ENCODE assay signal across 7 mouse cellular contexts in genomic region chr17:21963302-21963701, GRCm38 (mm10). TPM values are rescaled to one million over a fixed set of nuclear protein-coding genes. Genes with fewer than 3 reads are reported as not detected.
DNase-seq lines count a peak whose midpoint lies in the region; ATAC-seq and TF ChIP-seq lines count a peak whose summit lies in the region.

No protein-coding gene starts in this region.

- H3K9me3 ChIP-seq in megakaryocyte, embryonic 14.5 days, result no peaks in the 10 kb centered on the region
- no peaks in the 10 kb centered on the region; the same call in 1 of the 2 replicates for H3K9me3 ChIP-seq in embryonic facial prominence, embryonic 13.5 days
- no peaks in the 10 kb centered on the region for H3K9me3 ChIP-seq in limb, embryonic 14.5 days (ENCODE audit: control insufficient read depth, low read length)
- no peaks in the 10 kb centered on the region for H3K9me3 ChIP-seq in stomach, embryonic 16.5 days (replicated peaks; ENCODE audit: control insufficient read depth, low read length)

- H3K4me2 ChIP-seq in embryonic facial prominence, embryonic 13.5 days, result peak overlapping the region; percentile 61
- H3K4me2 ChIP-seq in limb, embryonic 14.5 days (replicated peaks; ENCODE audit: low read depth, low read length, severe bottlenecking), result peak overlapping the region; percentile 51
- peak overlapping the region; percentile 72 for H3K4me2 ChIP-seq in stomach, embryonic 16.5 days (ENCODE audit: low read depth, low read length)

- no peak for TF ChIP-seq POLR2A in limb, embryonic 14.5 days (IDR thresholded peaks at IDR 0.05; ENCODE audit: borderline replicate concordance, extremely low read depth, insufficient read depth, insufficient read length)

- H3K4me1 ChIP-seq in megakaryocyte, embryonic 14.5 days, result peaks cover 14% of the 10 kb centered on the region
- H3K4me1 ChIP-seq in embryonic facial prominence, embryonic 13.5 days, result peaks cover 16% of the 10 kb centered on the region
- peaks cover 5% of the 10 kb centered on the region; the same call in 1 of the 2 replicates for H3K4me1 ChIP-seq in limb, embryonic 14.5 days (ENCODE audit: control insufficient read depth, insufficient read depth, low read length)
- peaks cover 9% of the 10 kb centered on the region for H3K4me1 ChIP-seq in stomach, embryonic 16.5 days (ENCODE audit: control insufficient read depth, insufficient read depth, low read length)

- no peak for ATAC-seq in megakaryocyte, adult 5-6 weeks (ENCODE audit: poor library complexity, severe bottlenecking)
- no peak for ATAC-seq in embryonic facial prominence, embryonic 13.5 days (ENCODE audit: insufficient number of reproducible peaks, insufficient read depth, low FRiP score, low TSS enrichment, low read depth)
- no peak for ATAC-seq in limb, embryonic 14.5 days (ENCODE audit: low FRiP score, low read depth)
- no peak for ATAC-seq in stomach, embryonic 16.5 days (ENCODE audit: insufficient read depth, low FRiP score)

- no peak overlapping the region for H3K27ac ChIP-seq in embryonic facial prominence, embryonic 13.5 days
- no peak overlapping the region for H3K27ac ChIP-seq in limb, embryonic 14.5 days (replicated peaks; ENCODE audit: low read depth, low read length)
- H3K27ac ChIP-seq in stomach, embryonic 16.5 days (ENCODE audit: low read length), result no peak overlapping the region

- H3K27me3 ChIP-seq in megakaryocyte, embryonic 14.5 days (replicated peaks), result no peaks in the 10 kb centered on the region
- no peaks in the 10 kb centered on the region for H3K27me3 ChIP-seq in embryonic facial prominence, embryonic 13.5 days
- H3K27me3 ChIP-seq in limb, embryonic 14.5 days (ENCODE audit: control insufficient read depth, insufficient read depth, low read length), result no peaks in the 10 kb centered on the region
- no peaks in the 10 kb centered on the region for H3K27me3 ChIP-seq in stomach, embryonic 16.5 days (ENCODE audit: control insufficient read depth, insufficient read depth, low read length)

- H3K9ac ChIP-seq in embryonic facial prominence, embryonic 13.5 days, result no peak overlapping the region
- H3K9ac ChIP-seq in limb, embryonic 14.5 days (ENCODE audit: low read depth, low read length, severe bottlenecking), result peak overlapping the region; percentile 87
- H3K9ac ChIP-seq in stomach, embryonic 16.5 days (ENCODE audit: low read length), result peak overlapping the region; percentile 54

- H3K36me3 ChIP-seq in megakaryocyte, embryonic 14.5 days (replicated peaks; ENCODE audit: low read length), result no peaks in the 10 kb centered on the region
- H3K36me3 ChIP-seq in embryonic facial prominence, embryonic 13.5 days, result peaks cover 9% of the 10 kb centered on the region
- 0 out of 2 replicates have a peak, but pooled peaks cover under 1% of the 10 kb centered on the region for H3K36me3 ChIP-seq in limb, embryonic 14.5 days (ENCODE audit: control insufficient read depth, insufficient read depth, low read length)
- no peaks in the 10 kb centered on the region for H3K36me3 ChIP-seq in stomach, embryonic 16.5 days (ENCODE audit: control insufficient read depth, insufficient read depth, low read length)

- peak overlapping the region; percentile 90 for H3K4me3 ChIP-seq in megakaryocyte, embryonic 14.5 days (replicated peaks)
- peak overlapping the region; percentile 68 for H3K4me3 ChIP-seq in embryonic facial prominence, embryonic 13.5 days
- H3K4me3 ChIP-seq in limb, embryonic 14.5 days (replicated peaks; ENCODE audit: low read length), result peak overlapping the region; percentile 66
- H3K4me3 ChIP-seq in stomach, embryonic 16.5 days (replicated peaks; ENCODE audit: low read length), result peak overlapping the region; percentile 43

- DNase-seq in limb, embryonic 14.5 days (ENCODE audit: low spot score), result no peak
- no peak for DNase-seq in spleen, adult 18-20 months
- no peak for DNase-seq in embryo, embryonic 9.5 days (ENCODE audit: extremely low spot score)

- WGBS in embryonic facial prominence, embryonic 13.5 days, result 60% methylated on average over 4 of the region's 4 CpGs
- 64% methylated on average over 4 of the region's 4 CpGs for WGBS in limb, embryonic 14.5 days
- 43% methylated on average over 4 of the region's 4 CpGs for WGBS in stomach, embryonic 16.5 days

RNA-seq across cellular contexts. Expression of gene Zfp943, which starts 0.9 kb away (rescaled TPM):
- 0.07 TPM in 1 of 2 replicates, not detected in the other for polyA plus RNA-seq in megakaryocyte, embryonic 14.5 days (2012; ENCODE audit: insufficient read depth, low replicate concordance)
- total RNA-seq in megakaryocyte, adult 5-6 weeks (2015), result 24.1 and 28.3 TPM in 2 replicates
- total RNA-seq in megakaryocyte, adult 5-6 weeks (2017), result 22.4 and 27.7 TPM in 2 replicates
- 21.2 and 24.2 TPM in 2 replicates for polyA plus RNA-seq in embryonic facial prominence, embryonic 13.5 days (2015; fragmentation: Nextera tagmentation; extraction: Ambion mirVana)
- polyA plus RNA-seq in limb, embryonic 14.5 days (2012; rRNA removed), result 11.7 and 14.9 TPM in 2 replicates
- 20.4 and 22.2 TPM in 2 replicates for polyA plus RNA-seq in limb, embryonic 14.5 days (2014; fragmentation: Nextera tagmentation; extraction: Ambion mirVana)
- 16.9 and 19.0 TPM in 2 replicates for polyA plus RNA-seq in stomach, embryonic 16.5 days (2015; fragmentation: Nextera tagmentation; extraction: Ambion mirVana)

RNA-seq across cellular contexts. Expression of gene Zfp942, which starts 1.0 kb away (rescaled TPM):
- polyA plus RNA-seq in megakaryocyte, embryonic 14.5 days (2012; ENCODE audit: insufficient read depth, low replicate concordance), result 0.26 TPM in 1 of 2 replicates, not detected in the other
- 25.6 and 26.1 TPM in 2 replicates for total RNA-seq in megakaryocyte, adult 5-6 weeks (2015)
- total RNA-seq in megakaryocyte, adult 5-6 weeks (2017), result 12.5 and 13.2 TPM in 2 replicates
- 24.2 and 26.4 TPM in 2 replicates for polyA plus RNA-seq in embryonic facial prominence, embryonic 13.5 days (2015; fragmentation: Nextera tagmentation; extraction: Ambion mirVana)
- 8.0 and 11.5 TPM in 2 replicates for polyA plus RNA-seq in limb, embryonic 14.5 days (2012; rRNA removed)
- polyA plus RNA-seq in limb, embryonic 14.5 days (2014; fragmentation: Nextera tagmentation; extraction: Ambion mirVana), result 20.9 and 21.6 TPM in 2 replicates
- polyA plus RNA-seq in stomach, embryonic 16.5 days (2015; fragmentation: Nextera tagmentation; extraction: Ambion mirVana), result 18.9 and 23.7 TPM in 2 replicates

RNA-seq across cellular contexts. Expression of gene Zfp995, which starts 53.6 kb away (rescaled TPM):
- polyA plus RNA-seq in megakaryocyte, embryonic 14.5 days (2012; ENCODE audit: insufficient read depth, low replicate concordance), result not detected in 2 replicates
- 15.0 and 15.5 TPM in 2 replicates for total RNA-seq in megakaryocyte, adult 5-6 weeks (2015)
- 12.1 and 13.5 TPM in 2 replicates for total RNA-seq in megakaryocyte, adult 5-6 weeks (2017)
- polyA plus RNA-seq in embryonic facial prominence, embryonic 13.5 days (2015; fragmentation: Nextera tagmentation; extraction: Ambion mirVana), result 8.0 and 8.8 TPM in 2 replicates
- polyA plus RNA-seq in limb, embryonic 14.5 days (2012; rRNA removed), result 2.8 and 4.1 TPM in 2 replicates
- 9.0 and 9.3 TPM in 2 replicates for polyA plus RNA-seq in limb, embryonic 14.5 days (2014; fragmentation: Nextera tagmentation; extraction: Ambion mirVana)
- polyA plus RNA-seq in stomach, embryonic 16.5 days (2015; fragmentation: Nextera tagmentation; extraction: Ambion mirVana), result 7.4 and 8.8 TPM in 2 replicates

Comparison
In these comparisons a context has a peak if more than half of its experiments do, and no peak if none do; other contexts are left out.
1. RNA of gene Zfp943, which starts 0.9 kb away (polyA plus RNA-seq): 11.7 to 22.2 TPM in limb, embryonic 14.5 days, 21.2 to 24.2 TPM in embryonic facial prominence, embryonic 13.5 days and 16.9 to 19.0 TPM in stomach, embryonic 16.5 days; 0.07 TPM in megakaryocyte, embryonic 14.5 days; every median in the first group is over 10 times any median in the second.
2. Peak in every context shown above with its lines, with median percentiles within 50 percentile points of each other: H3K4me3 ChIP-seq and H3K4me2 ChIP-seq.